Mouse (Mus musculus): ENCODE data around the gene Cspg5. TPM values are rescaled to one million over a fixed set of nuclear protein-coding genes. Genes with fewer than 3 reads are reported as not detected.

The Cspg5 gene
- polyA plus RNA-seq, 1 experiment from 2014 or later = 2.1 TPM

DNA sequence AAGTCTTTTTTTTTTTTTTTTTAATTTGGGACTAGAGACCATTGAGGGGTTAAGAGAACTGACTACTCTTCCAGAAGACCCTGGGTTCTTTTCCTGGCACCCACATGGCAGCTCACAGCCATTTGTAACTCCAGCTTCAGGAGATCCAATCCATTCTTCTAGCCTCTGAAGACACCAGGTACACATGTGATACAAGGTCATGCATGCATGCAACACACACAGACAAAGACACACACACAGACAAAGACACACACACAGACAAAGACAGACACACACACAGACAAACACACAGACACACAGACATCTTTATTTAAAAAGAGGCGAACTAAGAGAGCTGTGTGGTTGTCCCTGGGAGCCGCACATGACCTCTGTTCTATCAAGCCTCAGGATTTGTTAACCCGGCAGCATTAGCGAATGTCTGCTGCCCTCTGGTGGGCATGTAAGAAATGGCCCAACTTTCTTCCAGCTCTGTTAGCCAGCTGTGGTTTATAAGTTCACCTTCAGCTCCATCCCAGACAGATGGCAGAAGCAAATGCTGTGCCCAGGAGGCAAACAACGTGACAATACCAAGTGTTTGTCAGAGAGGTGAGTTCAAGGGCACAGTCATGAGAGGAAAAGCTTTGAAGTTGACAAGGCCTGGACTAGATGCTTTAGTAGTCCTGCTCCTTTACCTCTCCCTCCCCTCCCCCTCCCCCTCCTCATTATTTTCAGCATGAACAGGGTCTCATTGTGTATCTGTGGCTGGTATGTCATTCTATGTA lies 53.5 kb downstream of the Cspg5 start:
- Histone ChIP-seq H3K4me3 (no peak overlapping the region), H3K27ac (replicated peaks) (no peak overlapping the region), H3K27me3 (replicated peaks; ENCODE audit: low read depth, poor library complexity, severe bottlenecking) (no peaks in the 10 kb centered on the region), H3K36me3 (replicated peaks) (no peaks in the 10 kb centered on the region), H3K4me1 (peaks cover 11% of the 10 kb centered on the region), H3K9me3 (peaks cover 9% of the 10 kb centered on the region; the same call in 1 of the 2 replicates)
- WGBS = 10% methylated on average over 5 of the region's 5 CpGs
- DNase-seq (ENCODE audit: low spot score) = peak; percentile 86

DNA sequence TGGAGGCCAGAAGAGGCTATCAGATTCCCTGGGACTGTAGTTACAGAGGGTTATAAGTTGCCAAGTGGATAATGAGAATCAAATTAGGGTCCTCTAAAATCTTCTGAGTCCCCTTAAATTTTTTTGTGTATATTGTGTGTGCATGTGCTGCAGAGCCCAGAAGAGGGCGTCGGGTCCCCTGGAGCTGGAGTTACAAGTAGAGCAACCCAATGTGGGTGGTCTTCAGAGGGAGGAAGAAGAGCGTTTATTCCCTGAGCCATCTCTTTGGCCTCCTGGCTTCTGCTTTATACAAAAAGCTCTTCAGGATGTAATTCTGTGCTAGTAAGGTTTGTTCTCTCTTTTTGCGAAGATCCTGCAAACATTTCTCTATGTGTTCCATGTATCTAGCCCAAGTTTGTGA lies 60.9 kb downstream of the Cspg5 start:
- peaks cover 12% of the 10 kb centered on the region; the same call in 1 of the 2 replicates for H3K36me3 ChIP-seq (replicated peaks)
- peak overlapping the region; percentile 92 for H3K27ac ChIP-seq (replicated peaks)
- H3K4me3 ChIP-seq = peak overlapping the region; percentile 66
- peaks cover 9% of the 10 kb centered on the region; the same call in 1 of the 2 replicates for H3K9me3 ChIP-seq
- peaks cover 15% of the 10 kb centered on the region for H3K4me1 ChIP-seq
- DNase-seq (ENCODE audit: low spot score) = peak; percentile 66
- 2% methylated on average over 4 of the region's 4 CpGs for WGBS
- H3K27me3 ChIP-seq (replicated peaks; ENCODE audit: low read depth, poor library complexity, severe bottlenecking) = no peaks in the 10 kb centered on the region

DNA sequence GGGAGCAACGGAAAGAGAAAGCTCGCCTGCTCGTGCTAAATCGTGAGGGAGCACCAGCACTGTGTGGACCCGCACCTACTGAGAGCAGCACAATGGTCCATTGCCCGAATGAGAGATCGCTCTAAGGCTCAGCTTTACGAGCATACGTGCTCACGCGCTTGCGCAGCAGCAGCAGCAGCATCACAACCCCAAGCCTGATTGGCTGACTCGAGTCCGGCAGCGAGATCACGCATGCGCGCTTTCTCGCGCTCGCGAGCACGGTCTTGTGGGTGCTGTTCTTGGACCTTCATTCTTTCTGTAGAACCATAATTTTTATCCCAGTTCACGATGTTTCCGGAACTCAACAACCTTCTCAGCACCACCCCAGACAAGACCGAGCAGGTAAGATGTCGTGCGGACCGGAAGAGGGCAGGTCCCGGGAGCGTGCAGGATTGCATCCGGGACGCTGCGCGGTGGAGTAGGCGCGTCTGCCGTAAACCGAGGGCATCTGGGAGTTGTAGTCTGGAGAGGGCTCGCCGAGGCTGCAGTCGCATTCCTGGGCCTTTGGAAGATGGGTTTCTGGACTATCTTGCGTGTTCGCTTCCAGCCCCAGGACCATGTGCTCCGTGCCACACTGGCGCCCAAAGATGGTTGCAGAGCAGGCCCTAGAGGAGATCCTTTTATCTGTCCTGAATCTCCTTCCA lies 61.5 kb downstream of the Cspg5 start, which contains the start of gene Elp6:
Gene Elp6, plus strand, starts transcription at position 205 of the 683 bp plus-strand sequence.
- peak within 1 kb of the TSS; percentile 66 for H3K4me3 ChIP-seq
- under 1% methylated on average over 46 of the region's 46 CpGs for WGBS
- peaks cover 9% of the 10 kb centered on the region; the same call in 1 of the 2 replicates for H3K9me3 ChIP-seq
- peak; percentile 94 for DNase-seq (ENCODE audit: low spot score)
- H3K27me3 ChIP-seq (replicated peaks; ENCODE audit: low read depth, poor library complexity, severe bottlenecking) = no peaks in the 10 kb centered on the region
- H3K36me3 ChIP-seq (replicated peaks) = peaks cover 18% of the 10 kb centered on the region
- peak within 1 kb of the TSS; percentile 92 for H3K27ac ChIP-seq (replicated peaks)
- peaks cover 15% of the 10 kb centered on the region for H3K4me1 ChIP-seq

DNA sequence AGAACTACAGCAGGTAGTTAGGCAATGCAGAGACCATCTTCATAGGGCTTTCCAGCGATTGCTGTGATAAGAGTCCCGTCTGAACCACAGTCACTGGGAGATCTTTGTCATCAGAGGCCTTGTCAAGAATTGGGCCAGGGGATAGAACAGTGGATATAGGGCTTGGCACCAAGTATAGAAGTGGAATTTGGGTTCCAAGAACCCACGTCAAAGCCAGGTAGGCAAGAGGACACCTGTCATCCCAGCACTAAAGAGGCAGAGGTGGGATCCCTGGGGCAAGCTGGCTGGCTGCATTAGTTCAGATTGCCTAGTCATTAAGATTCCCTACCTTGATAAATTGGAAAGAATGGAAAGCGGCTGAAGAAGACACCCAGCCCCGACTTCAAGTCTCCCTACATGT lies 62.8 kb downstream of the Cspg5 start:
- 94% methylated on average over 5 of the region's 5 CpGs for WGBS
- peaks cover 5% of the 10 kb centered on the region; the same call in 1 of the 2 replicates for H3K9me3 ChIP-seq
- peak overlapping the region; percentile 66 for H3K4me3 ChIP-seq
- peak overlapping the region; percentile 35; the same call in 1 of the 2 replicates for H3K27ac ChIP-seq (replicated peaks)
- no peak for DNase-seq (ENCODE audit: low spot score)
- peaks cover 31% of the 10 kb centered on the region for H3K36me3 ChIP-seq (replicated peaks)
- H3K27me3 ChIP-seq (replicated peaks; ENCODE audit: low read depth, poor library complexity, severe bottlenecking) = no peaks in the 10 kb centered on the region
- H3K4me1 ChIP-seq = peaks cover 15% of the 10 kb centered on the region

Small RNA genes within 50 kb of the gene (microRNA-seq; reads per million reads assigned to microRNA genes)
- gene Mir6236 = 282 reads per million, percentile 62 among the genes with 10 or more reads in this experiment

Other genes with a start within 250 kb of the Cspg5 start
- gene Smarcc1, start 126.1 kb upstream of the Cspg5 start, polyA plus RNA-seq (2016; fragmentation: Nextera tagmentation; extraction: Ambion mirVana) = 213 and 222 TPM in 2 replicates
- gene Dhx30, start 126.0 kb upstream of the Cspg5 start, polyA plus RNA-seq (2016; fragmentation: Nextera tagmentation; extraction: Ambion mirVana) = 189 and 200 TPM in 2 replicates
- 44.0 and 45.6 TPM in 2 replicates for gene Elp6, start 61.4 kb downstream of the Cspg5 start, polyA plus RNA-seq (2016; fragmentation: Nextera tagmentation; extraction: Ambion mirVana)
- gene Scap, start 89.5 kb downstream of the Cspg5 start, polyA plus RNA-seq (2016; fragmentation: Nextera tagmentation; extraction: Ambion mirVana) = 38.5 and 40.3 TPM in 2 replicates
- gene Ptpn23, start 164.4 kb downstream of the Cspg5 start, polyA plus RNA-seq (2016; fragmentation: Nextera tagmentation; extraction: Ambion mirVana) = 15.1 and 15.5 TPM in 2 replicates
- not detected in 2 replicates for gene Ngp, start 176.0 kb downstream of the Cspg5 start, polyA plus RNA-seq (2016; fragmentation: Nextera tagmentation; extraction: Ambion mirVana)
- gene Klhl18, start 232.9 kb downstream of the Cspg5 start, polyA plus RNA-seq (2016; fragmentation: Nextera tagmentation; extraction: Ambion mirVana) = 10.6 and 10.7 TPM in 2 replicates
- 1.1 and 1.3 TPM in 2 replicates for gene Kif9, start 233.2 kb downstream of the Cspg5 start, polyA plus RNA-seq (2016; fragmentation: Nextera tagmentation; extraction: Ambion mirVana)